ENCODE assay signal across 25 mouse cellular contexts in the genomic region with DNA sequence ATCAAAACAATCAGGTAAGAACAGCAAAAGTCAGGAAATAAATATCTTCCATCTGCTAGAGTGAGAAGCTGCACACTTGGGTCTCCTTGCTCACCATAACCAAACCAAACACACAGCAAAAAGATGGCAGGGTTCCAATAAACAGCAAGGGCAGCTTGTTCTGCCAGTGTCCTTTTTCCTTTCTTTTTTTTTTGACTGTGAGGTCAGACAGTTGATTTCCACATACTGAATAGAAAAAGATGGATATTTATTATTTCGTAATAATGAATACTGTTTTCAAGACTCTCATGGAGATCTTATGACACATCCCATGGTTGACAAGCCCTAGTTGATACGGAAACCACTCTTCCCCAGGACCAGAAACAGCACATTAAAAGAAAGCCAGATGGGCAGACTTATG.
DNase-seq lines count a peak whose midpoint lies in the region; ATAC-seq and TF ChIP-seq lines count a peak whose summit lies in the region.
"Had no signal": no experiment of that assay in that cellular context is flagged by ENCODE, and none has a peak within 500 bp of the region (broad histone marks: within the 10 kb centered on the region; RNA-seq: fewer than 3 reads in every experiment).

No protein-coding gene starts in this region.

- H3K27ac ChIP-seq in lung, postnatal 0 days (ENCODE audit: low read length): no peak overlapping the region
- H3K27ac ChIP-seq in heart, embryonic 10.5 days: no peak overlapping the region
- H3K27ac ChIP-seq: embryonic facial prominence, embryonic 10.5 days; embryonic facial prominence, embryonic 15.5 days; forebrain, embryonic 12.5 days; heart, embryonic 15.5 days; kidney, embryonic 15.5 days; liver, embryonic 14.5 days; midbrain, embryonic 12.5 days; stomach, embryonic 15.5 days had no signal

- WGBS in lung, postnatal 0 days: 59% methylated on average over 2 of the region's 2 CpGs
- WGBS in heart, embryonic 10.5 days: 86% methylated on average over 2 of the region's 2 CpGs

- no peak overlapping the region for H3K9ac ChIP-seq in lung, postnatal 0 days (replicated peaks; ENCODE audit: low read depth)
- H3K9ac ChIP-seq: embryonic facial prominence, embryonic 15.5 days; forebrain, embryonic 12.5 days; heart, embryonic 15.5 days; kidney, embryonic 15.5 days; liver, embryonic 14.5 days; midbrain, embryonic 12.5 days; stomach, embryonic 15.5 days had no signal

- no peaks in the 10 kb centered on the region for H3K36me3 ChIP-seq in lung, postnatal 0 days (ENCODE audit: insufficient read depth, low read length)
- H3K36me3 ChIP-seq in heart, embryonic 10.5 days: peaks cover 9% of the 10 kb centered on the region; the same call in 1 of the 2 replicates
- H3K36me3 ChIP-seq: embryonic facial prominence, embryonic 10.5 days; embryonic facial prominence, embryonic 15.5 days; forebrain, embryonic 12.5 days; heart, embryonic 15.5 days; kidney, embryonic 15.5 days; midbrain, embryonic 12.5 days; stomach, embryonic 15.5 days had no signal

- H3K4me3 ChIP-seq in lung, postnatal 0 days (ENCODE audit: low read depth, low read length): no peak overlapping the region
- H3K4me3 ChIP-seq in heart, embryonic 10.5 days: no peak overlapping the region
- H3K4me3 ChIP-seq: embryonic facial prominence, embryonic 10.5 days; embryonic facial prominence, embryonic 15.5 days; forebrain, embryonic 12.5 days; heart, embryonic 15.5 days; kidney, embryonic 15.5 days; megakaryocyte, embryonic 14.5 days; midbrain, embryonic 12.5 days; stomach, embryonic 15.5 days had no signal

- H3K27me3 ChIP-seq in lung, postnatal 0 days (replicated peaks; ENCODE audit: insufficient read depth, low read length): no peaks in the 10 kb centered on the region
- H3K27me3 ChIP-seq in heart, embryonic 10.5 days (ENCODE audit: insufficient read depth, poor library complexity, severe bottlenecking): no peaks in the 10 kb centered on the region
- H3K27me3 ChIP-seq: embryonic facial prominence, embryonic 15.5 days; forebrain, embryonic 12.5 days; heart, embryonic 15.5 days; kidney, embryonic 15.5 days; megakaryocyte, embryonic 14.5 days; midbrain, embryonic 12.5 days; stomach, embryonic 15.5 days had no signal

- H3K4me2 ChIP-seq in lung, postnatal 0 days (replicated peaks; ENCODE audit: low read depth, low read length): no peak overlapping the region
- H3K4me2 ChIP-seq: embryonic facial prominence, embryonic 15.5 days; forebrain, embryonic 12.5 days; heart, embryonic 15.5 days; kidney, embryonic 15.5 days; midbrain, embryonic 12.5 days; stomach, embryonic 15.5 days had no signal

- peak; percentile 33; the same call in 1 of the 2 replicates for TF ChIP-seq EP300 in lung, postnatal 0 days (IDR thresholded peaks at IDR 0.05)

- 0 out of 2 replicates have a peak, but pooled peaks have one; percentile 26 for ATAC-seq in cerebellum, adult (ENCODE audit: insufficient number of reproducible peaks, low FRiP score, low TSS enrichment)
- ATAC-seq in lung, postnatal 0 days: 0 out of 2 replicates have a peak, but pooled peaks have one; percentile 26
- ATAC-seq: activated CD4-positive, CD25-positive, alpha-beta regulatory T cell, adult 4 months; CD4-positive, CD25-positive, alpha-beta regulatory T cell, adult 4 months; hindbrain, embryonic 16.5 days had no signal

- TF ChIP-seq CTCF in lung, postnatal 0 days (IDR thresholded peaks at IDR 0.05): no peak

- DNase-seq in cerebellum, adult 11-12 months: no peak
- DNase-seq in lung, postnatal 0 days (ENCODE audit: low spot score): peak; percentile 68
- no peak for DNase-seq in lung, postnatal 25 days (ENCODE audit: low spot score)
- DNase-seq in adrenal gland, postnatal 10 days: peak; percentile 32
- no peak for DNase-seq in heart, embryonic 10.5 days (ENCODE audit: low spot score)
- no peak for DNase-seq in frontal cortex, postnatal 36 days (ENCODE audit: low spot score in 2 of 2)
- DNase-seq: gastrocnemius, postnatal 14 days; kidney, adult 18-20 months; kidney, postnatal 25 days; liver; lung, postnatal 14 days; right cerebral cortex, postnatal 14 days had no signal

- H3K9me3 ChIP-seq in lung, postnatal 0 days (ENCODE audit: low read length): no peaks in the 10 kb centered on the region
- H3K9me3 ChIP-seq in heart, embryonic 10.5 days: no peaks in the 10 kb centered on the region
- H3K9me3 ChIP-seq: embryonic facial prominence, embryonic 10.5 days; embryonic facial prominence, embryonic 15.5 days; forebrain, embryonic 12.5 days; heart, embryonic 15.5 days; kidney, embryonic 15.5 days; megakaryocyte, embryonic 14.5 days; midbrain, embryonic 12.5 days; stomach, embryonic 15.5 days had no signal

- H3K4me1 ChIP-seq in lung, postnatal 0 days (ENCODE audit: insufficient read depth, low read depth, low read length): no peaks in the 10 kb centered on the region
- H3K4me1 ChIP-seq in heart, embryonic 10.5 days: no peaks in the 10 kb centered on the region
- H3K4me1 ChIP-seq: embryonic facial prominence, embryonic 10.5 days; embryonic facial prominence, embryonic 15.5 days; forebrain, embryonic 12.5 days; heart, embryonic 15.5 days; kidney, embryonic 15.5 days; megakaryocyte, embryonic 14.5 days; midbrain, embryonic 12.5 days; stomach, embryonic 15.5 days had no signal

Comparison
In these comparisons a context has a peak if more than half of its experiments do, and no peak if none do; other contexts are left out.
1. DNase-seq: peak in lung, postnatal 0 days (single experiment) and adrenal gland, postnatal 10 days (single experiment); none in cerebellum, adult 11-12 months (single experiment), lung, postnatal 25 days (single experiment), heart, embryonic 10.5 days (single experiment) and frontal cortex, postnatal 36 days (0 of 2).